9 mouse cellular contexts compared by ENCODE assay signal in the genomic region with DNA sequence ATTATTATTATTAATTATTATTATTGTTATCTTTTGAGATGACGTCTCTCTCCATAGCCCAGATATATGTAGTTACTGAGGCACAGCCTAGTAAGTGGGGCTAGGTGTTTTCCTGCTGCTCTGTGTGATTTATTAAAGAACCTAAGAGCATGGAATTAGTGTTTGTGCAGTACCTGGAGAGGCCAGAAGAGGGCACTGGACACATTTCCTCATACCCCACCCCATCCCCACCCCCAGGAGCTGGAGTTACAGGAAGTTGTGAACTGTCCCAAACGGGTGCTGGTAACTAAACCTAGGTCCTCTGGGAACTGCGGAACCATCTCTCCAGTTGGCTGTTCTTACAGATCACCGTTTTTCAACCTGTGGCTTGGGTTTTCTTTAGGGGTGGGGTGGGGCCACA.
DNase-seq lines count a peak whose midpoint lies in the region; ATAC-seq and TF ChIP-seq lines count a peak whose summit lies in the region.
"Had no signal": no experiment of that assay in that cellular context is flagged by ENCODE, and none has a peak within 500 bp of the region (broad histone marks: within the 10 kb centered on the region; RNA-seq: fewer than 3 reads in every experiment).

No protein-coding gene starts in this region.

- no peak for TF ChIP-seq POLR2A in liver, adult 2 months (IDR thresholded peaks at IDR 0.05; ENCODE audit: extremely low read depth, insufficient read depth, low read length)

- 66% methylated on average over 4 of the region's 4 CpGs for WGBS in liver, adult 2 months
- 57% methylated on average over 4 of the region's 4 CpGs for WGBS in liver, embryonic 12.5 days (ENCODE audit: insufficient replicate concordance)
- 67% methylated on average over 4 of the region's 4 CpGs for WGBS in embryonic facial prominence, embryonic 11.5 days
- WGBS in midbrain, embryonic 16.5 days = 77% methylated on average over 4 of the region's 4 CpGs

- H3K27me3 ChIP-seq in liver, adult 2 months (ENCODE audit: control insufficient read depth, insufficient read depth, low read length) = no peaks in the 10 kb centered on the region
- H3K27me3 ChIP-seq in liver, embryonic 12.5 days (replicated peaks) = peaks cover 15% of the 10 kb centered on the region; the same call in 1 of the 2 replicates
- no peaks in the 10 kb centered on the region for H3K27me3 ChIP-seq in embryonic facial prominence, embryonic 11.5 days (ENCODE audit: control insufficient read depth, insufficient read depth, low read length)
- H3K27me3 ChIP-seq in midbrain, embryonic 16.5 days (ENCODE audit: control insufficient read depth, insufficient read depth, low read depth, low read length) = no peaks in the 10 kb centered on the region
- H3K27me3 ChIP-seq: embryonic facial prominence, embryonic 12.5 days had no signal

- H3K79me2 ChIP-seq in liver, adult 2 months (ENCODE audit: control insufficient read depth, insufficient read depth, low read length) = no peaks in the 10 kb centered on the region

- H3K27ac ChIP-seq in liver, adult 2 months (replicated peaks; ENCODE audit: insufficient read depth, low read depth, low read length) = no peak overlapping the region
- H3K27ac ChIP-seq in liver, embryonic 12.5 days = no peak overlapping the region
- no peak overlapping the region for H3K27ac ChIP-seq in embryonic facial prominence, embryonic 11.5 days (replicated peaks; ENCODE audit: low read depth, low read length)
- H3K27ac ChIP-seq in midbrain, embryonic 16.5 days (ENCODE audit: low read length) = no peak overlapping the region
- H3K27ac ChIP-seq: embryonic facial prominence, embryonic 12.5 days had no signal

- H3K9ac ChIP-seq in liver, adult 2 months (ENCODE audit: low read depth, low read length) = no peak overlapping the region
- no peak overlapping the region for H3K9ac ChIP-seq in liver, embryonic 12.5 days
- H3K9ac ChIP-seq in embryonic facial prominence, embryonic 11.5 days (replicated peaks; ENCODE audit: low read length) = no peak overlapping the region
- no peak overlapping the region for H3K9ac ChIP-seq in midbrain, embryonic 16.5 days (ENCODE audit: low read depth, low read length)
- H3K9ac ChIP-seq: embryonic facial prominence, embryonic 12.5 days had no signal

- H3K9me3 ChIP-seq in liver, embryonic 12.5 days (replicated peaks) = no peaks in the 10 kb centered on the region
- H3K9me3 ChIP-seq in embryonic facial prominence, embryonic 11.5 days (replicated peaks; ENCODE audit: control insufficient read depth, low read length) = no peaks in the 10 kb centered on the region
- no peaks in the 10 kb centered on the region for H3K9me3 ChIP-seq in midbrain, embryonic 16.5 days (replicated peaks; ENCODE audit: control insufficient read depth, low read length, poor library complexity, severe bottlenecking)
- H3K9me3 ChIP-seq: embryonic facial prominence, embryonic 12.5 days had no signal

- no peaks in the 10 kb centered on the region for H3K36me3 ChIP-seq in liver, adult 2 months (ENCODE audit: control insufficient read depth, insufficient read depth, low read length)
- H3K36me3 ChIP-seq in liver, embryonic 12.5 days = no peaks in the 10 kb centered on the region
- no peaks in the 10 kb centered on the region for H3K36me3 ChIP-seq in embryonic facial prominence, embryonic 11.5 days (replicated peaks; ENCODE audit: control insufficient read depth, insufficient read depth, low read depth, low read length)
- H3K36me3 ChIP-seq in midbrain, embryonic 16.5 days (ENCODE audit: control insufficient read depth, insufficient read depth, low read length) = no peaks in the 10 kb centered on the region
- H3K36me3 ChIP-seq: embryonic facial prominence, embryonic 12.5 days had no signal

- ATAC-seq in CD4-positive, CD25-positive, alpha-beta regulatory T cell, adult 4 months = no peak
- no peak for ATAC-seq in liver, embryonic 12.5 days
- no peak for ATAC-seq in embryonic facial prominence, embryonic 11.5 days (replicated peaks; ENCODE audit: insufficient number of reproducible peaks, low FRiP score, low TSS enrichment, low read depth)
- no peak for ATAC-seq in midbrain, embryonic 16.5 days

- no peak overlapping the region for H3K4me3 ChIP-seq in liver, adult 2 months (ENCODE audit: insufficient read depth, low read depth, low read length)
- no peak overlapping the region for H3K4me3 ChIP-seq in liver, embryonic 12.5 days
- H3K4me3 ChIP-seq in embryonic facial prominence, embryonic 11.5 days (ENCODE audit: low read depth, low read length) = no peak overlapping the region
- H3K4me3 ChIP-seq in midbrain, embryonic 16.5 days (ENCODE audit: low read depth, low read length) = no peak overlapping the region
- H3K4me3 ChIP-seq: embryonic facial prominence, embryonic 12.5 days had no signal

- DNase-seq in CD4-positive, CD25-positive, alpha-beta regulatory T cell, adult 2 months (ENCODE audit: low read depth, low spot score) = peak; percentile 69
- DNase-seq in liver, adult 2 months (ENCODE audit: extremely low read depth, low read depth, low spot score) = peak; percentile 41
- peak; percentile 35 for DNase-seq in embryonic facial prominence, embryonic 11.5 days (ENCODE audit: low spot score)
- DNase-seq in testis, postnatal 10 days (ENCODE audit: low spot score) = peak; percentile 54
- no peak for DNase-seq in urinary bladder, adult 18-20 months (ENCODE audit: low spot score in 2 of 2)

- TF ChIP-seq CTCF in liver, adult 2 months (IDR thresholded peaks at IDR 0.05; ENCODE audit: low read depth, low read length) = peak; percentile 45; the same call in 1 of the 2 replicates

- peaks cover 14% of the 10 kb centered on the region for H3K4me1 ChIP-seq in liver, adult 2 months (ENCODE audit: control insufficient read depth, insufficient read depth, low read length)
- peaks cover 19% of the 10 kb centered on the region for H3K4me1 ChIP-seq in liver, embryonic 12.5 days
- peaks cover 4% of the 10 kb centered on the region; the same call in 1 of the 2 replicates for H3K4me1 ChIP-seq in embryonic facial prominence, embryonic 11.5 days (ENCODE audit: control insufficient read depth, insufficient read depth, low read length)
- H3K4me1 ChIP-seq in midbrain, embryonic 16.5 days (ENCODE audit: control insufficient read depth, insufficient read depth, low read length) = peaks cover 4% of the 10 kb centered on the region; the same call in 1 of the 2 replicates

- H3K4me2 ChIP-seq in liver, embryonic 12.5 days = no peak overlapping the region
- no peak overlapping the region for H3K4me2 ChIP-seq in embryonic facial prominence, embryonic 11.5 days (ENCODE audit: low read depth, low read length)
- H3K4me2 ChIP-seq in midbrain, embryonic 16.5 days (ENCODE audit: low read length) = no peak overlapping the region
- H3K4me2 ChIP-seq: embryonic facial prominence, embryonic 12.5 days had no signal

Comparison
In these comparisons a context has a peak if more than half of its experiments do, and no peak if none do; other contexts are left out.
1. DNase-seq: peak in CD4-positive, CD25-positive, alpha-beta regulatory T cell, adult 2 months (single experiment), liver, adult 2 months (single experiment), embryonic facial prominence, embryonic 11.5 days (single experiment) and testis, postnatal 10 days (single experiment); none in urinary bladder, adult 18-20 months (0 of 2).